Mouse (Mus musculus): ENCODE measurements around the gene Cela2a. TPM values are rescaled to one million over a fixed set of nuclear protein-coding genes. Genes with fewer than 3 reads are reported as not detected.

Gene Cela2a
- polyA plus RNA-seq, 1 experiment, result not detected

GRCm38 (mm10) chr4:141870666-141871332 lies 44.8 kb upstream of the Cela2a start:
- TF ChIP-seq POLR2A (IDR thresholded peaks at IDR 0.05; ENCODE audit: borderline replicate concordance, control insufficient read depth, low read depth, low read length) (no peak), CTCF (IDR thresholded peaks at IDR 0.05; ENCODE audit: control insufficient read depth, insufficient read depth, low read length) (no peak)
- Histone ChIP-seq H3K27ac (ENCODE audit: control insufficient read depth, insufficient read depth, low read depth, low read length, poor library complexity) (peak overlapping the region; percentile 24), H3K4me3 (replicated peaks; ENCODE audit: control insufficient read depth, low read depth, low read length) (no peak overlapping the region), H3K4me1 (ENCODE audit: control insufficient read depth, insufficient read depth, low read length) (peaks cover 4% of the 10 kb centered on the region)
- WGBS, result 56% methylated on average over 11 of the region's 11 CpGs

- H3K4me3 ChIP-seq (replicated peaks; ENCODE audit: control insufficient read depth, low read depth, low read length), result no peak overlapping the region
- TF ChIP-seq CTCF (IDR thresholded peaks at IDR 0.05; ENCODE audit: control insufficient read depth, insufficient read depth, low read length) (no peak), POLR2A (IDR thresholded peaks at IDR 0.05; ENCODE audit: borderline replicate concordance, control insufficient read depth, low read depth, low read length) (no peak)
- 53% methylated on average over 5 of the region's 5 CpGs for WGBS
- peaks cover 4% of the 10 kb centered on the region for H3K4me1 ChIP-seq (ENCODE audit: control insufficient read depth, insufficient read depth, low read length)
- peak overlapping the region; percentile 42; the same call in 1 of the 2 replicates for H3K27ac ChIP-seq (ENCODE audit: control insufficient read depth, insufficient read depth, low read depth, low read length, poor library complexity)
Observed at GRCm38 (mm10) chr4:141869436-141870215, 43.7 kb upstream of the Cela2a start.

- Histone ChIP-seq H3K27ac (ENCODE audit: control insufficient read depth, insufficient read depth, low read depth, low read length, poor library complexity) (no peak overlapping the region), H3K4me1 (ENCODE audit: control insufficient read depth, insufficient read depth, low read length) (peaks cover 4% of the 10 kb centered on the region), H3K4me3 (replicated peaks; ENCODE audit: control insufficient read depth, low read depth, low read length) (no peak overlapping the region)
- WGBS, result 88% methylated on average over 10 of the region's 10 CpGs
- TF ChIP-seq CTCF (IDR thresholded peaks at IDR 0.05; ENCODE audit: control insufficient read depth, insufficient read depth, low read length) (no peak), POLR2A (IDR thresholded peaks at IDR 0.05; ENCODE audit: borderline replicate concordance, control insufficient read depth, low read depth, low read length) (no peak)
Observed at GRCm38 (mm10) chr4:141868051-141868450, 42.1 kb upstream of the Cela2a start.

DNA sequence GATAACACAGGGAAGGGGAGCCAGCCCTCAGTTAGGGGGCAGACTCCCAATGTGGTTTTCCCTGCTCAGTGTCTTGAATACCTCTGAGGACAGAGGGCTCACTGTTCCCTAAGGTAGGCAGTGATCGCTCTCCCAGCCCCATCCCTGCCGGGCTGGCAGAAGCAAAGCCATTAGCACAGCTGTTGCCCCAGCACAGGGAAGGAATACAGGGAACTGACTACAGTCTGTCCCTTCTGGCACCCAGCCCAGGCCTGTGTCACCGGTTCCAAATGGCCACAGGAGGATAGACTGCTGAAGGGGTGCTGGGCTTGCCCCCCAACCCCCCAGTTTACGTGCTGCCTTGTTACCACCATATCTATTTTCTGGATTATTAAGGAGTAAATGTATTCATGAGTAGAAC lies 41.5 kb upstream of the Cela2a start:
- Histone ChIP-seq H3K4me1 (ENCODE audit: control insufficient read depth, insufficient read depth, low read length) (peaks cover 4% of the 10 kb centered on the region), H3K4me3 (replicated peaks; ENCODE audit: control insufficient read depth, low read depth, low read length) (no peak overlapping the region), H3K27ac (ENCODE audit: control insufficient read depth, insufficient read depth, low read depth, low read length, poor library complexity) (no peak overlapping the region)
- TF ChIP-seq POLR2A (IDR thresholded peaks at IDR 0.05; ENCODE audit: borderline replicate concordance, control insufficient read depth, low read depth, low read length), result no peak
- no peak for TF ChIP-seq CTCF (IDR thresholded peaks at IDR 0.05; ENCODE audit: control insufficient read depth, insufficient read depth, low read length)
- 63% methylated on average over 4 of the region's 4 CpGs for WGBS

DNA sequence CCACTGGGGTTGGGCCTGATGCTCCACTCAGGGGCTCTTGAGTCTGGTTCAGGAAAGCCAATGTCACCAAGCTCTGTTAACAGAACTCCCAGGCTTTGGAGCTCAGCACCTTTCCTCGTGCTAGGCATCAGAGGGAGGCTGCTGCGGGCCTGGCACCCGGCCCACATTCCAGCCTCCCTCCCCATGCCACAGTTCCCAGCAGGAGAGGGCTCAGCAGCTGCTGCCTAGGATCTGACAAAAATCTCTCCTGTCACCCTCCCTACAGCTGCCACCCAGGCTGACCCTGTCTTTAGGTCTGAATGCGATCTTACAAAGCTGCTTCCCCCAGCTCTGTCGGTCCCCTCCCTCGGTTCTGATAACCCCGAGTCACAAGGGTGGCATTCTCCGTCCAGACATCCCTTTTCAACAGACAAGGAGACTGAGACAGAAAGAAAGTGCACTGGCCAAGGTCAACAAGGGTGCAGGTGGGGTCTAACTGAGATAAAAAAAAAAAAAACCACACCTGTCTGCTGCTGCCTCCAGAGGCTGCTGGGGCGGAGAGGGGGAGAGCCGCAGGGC lies 41.1 kb upstream of the Cela2a start:
- 83% methylated on average over 10 of the region's 10 CpGs for WGBS
- no peak for TF ChIP-seq CTCF (IDR thresholded peaks at IDR 0.05; ENCODE audit: control insufficient read depth, insufficient read depth, low read length)
- TF ChIP-seq POLR2A (IDR thresholded peaks at IDR 0.05; ENCODE audit: borderline replicate concordance, control insufficient read depth, low read depth, low read length), result no peak
- peaks cover 3% of the 10 kb centered on the region for H3K4me1 ChIP-seq (ENCODE audit: control insufficient read depth, insufficient read depth, low read length)
- no peak overlapping the region for H3K4me3 ChIP-seq (replicated peaks; ENCODE audit: control insufficient read depth, low read depth, low read length)
- no peak overlapping the region for H3K27ac ChIP-seq (ENCODE audit: control insufficient read depth, insufficient read depth, low read depth, low read length, poor library complexity)

- WGBS, result 87% methylated on average over 5 of the region's 5 CpGs
- TF ChIP-seq POLR2A (IDR thresholded peaks at IDR 0.05; ENCODE audit: borderline replicate concordance, control insufficient read depth, low read depth, low read length) (no peak), CTCF (IDR thresholded peaks at IDR 0.05; ENCODE audit: control insufficient read depth, insufficient read depth, low read length) (no peak)
- Histone ChIP-seq H3K4me1 (ENCODE audit: control insufficient read depth, insufficient read depth, low read length) (no peaks in the 10 kb centered on the region; the same call in 1 of the 2 replicates), H3K27ac (ENCODE audit: control insufficient read depth, insufficient read depth, low read depth, low read length, poor library complexity) (no peak overlapping the region), H3K4me3 (replicated peaks; ENCODE audit: control insufficient read depth, low read depth, low read length) (no peak overlapping the region)
Observed at GRCm38 (mm10) chr4:141865600-141865999, 39.6 kb upstream of the Cela2a start.

DNA sequence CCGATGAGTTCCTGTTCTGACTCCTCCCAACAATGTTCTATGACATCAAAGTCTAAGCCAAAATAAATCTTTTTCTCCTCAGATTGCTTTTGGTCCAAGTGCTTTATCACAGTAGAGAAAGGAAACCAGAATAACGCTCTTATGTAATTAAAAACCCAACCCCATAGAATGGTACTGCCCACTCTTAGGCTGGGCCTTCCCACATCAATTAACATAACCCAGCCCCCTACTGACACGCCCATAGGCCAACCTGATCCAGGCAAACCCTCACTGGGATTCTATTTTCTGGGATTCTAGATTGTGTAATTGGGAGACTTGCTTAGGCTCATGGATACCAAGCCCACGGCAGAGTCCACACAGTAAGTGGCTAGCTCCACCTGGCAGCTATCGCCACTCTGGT lies 39.0 kb upstream of the Cela2a start:
- no peaks in the 10 kb centered on the region; the same call in 1 of the 2 replicates for H3K4me1 ChIP-seq (ENCODE audit: control insufficient read depth, insufficient read depth, low read length)

DNA sequence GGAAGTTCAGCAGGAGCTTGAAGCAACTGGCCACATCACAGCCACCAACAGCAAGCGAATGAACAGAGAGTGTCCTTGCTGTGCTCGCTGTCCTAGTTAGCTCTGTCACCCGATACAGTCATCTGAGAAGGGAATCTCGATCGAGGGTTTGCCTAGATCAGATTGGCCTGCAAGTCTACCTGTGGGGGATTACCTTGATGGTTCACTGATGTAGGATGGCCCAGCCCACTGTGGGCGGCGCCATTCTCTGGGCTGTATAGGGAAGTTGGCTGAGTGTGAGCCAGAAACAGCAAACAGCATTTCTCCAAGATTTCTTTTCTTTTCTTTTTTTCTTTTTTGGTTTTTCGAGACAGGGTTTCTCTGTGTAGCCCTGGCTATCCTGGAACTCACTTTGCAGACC lies 38.5 kb upstream of the Cela2a start:
- H3K4me1 ChIP-seq (ENCODE audit: control insufficient read depth, insufficient read depth, low read length), result no peaks in the 10 kb centered on the region; the same call in 1 of the 2 replicates
- no peak overlapping the region for H3K4me3 ChIP-seq (replicated peaks; ENCODE audit: control insufficient read depth, low read depth, low read length)
- 87% methylated on average over 8 of the region's 8 CpGs for WGBS
- no peak overlapping the region for H3K27ac ChIP-seq (ENCODE audit: control insufficient read depth, insufficient read depth, low read depth, low read length, poor library complexity)
- TF ChIP-seq POLR2A (IDR thresholded peaks at IDR 0.05; ENCODE audit: borderline replicate concordance, control insufficient read depth, low read depth, low read length) (no peak), CTCF (IDR thresholded peaks at IDR 0.05; ENCODE audit: control insufficient read depth, insufficient read depth, low read length) (no peak)

More for the DNA sequence above, 39.0 kb upstream of the Cela2a start:
- no peak overlapping the region for H3K27ac ChIP-seq (ENCODE audit: control insufficient read depth, insufficient read depth, low read depth, low read length, poor library complexity)
- TF ChIP-seq POLR2A (IDR thresholded peaks at IDR 0.05; ENCODE audit: borderline replicate concordance, control insufficient read depth, low read depth, low read length) (no peak), CTCF (IDR thresholded peaks at IDR 0.05; ENCODE audit: control insufficient read depth, insufficient read depth, low read length) (no peak)
- WGBS, result 83% methylated on average over 5 of the region's 5 CpGs
- no peak overlapping the region for H3K4me3 ChIP-seq (replicated peaks; ENCODE audit: control insufficient read depth, low read depth, low read length)
